15 mouse cellular contexts compared by ENCODE assay signal in the genomic region with DNA sequence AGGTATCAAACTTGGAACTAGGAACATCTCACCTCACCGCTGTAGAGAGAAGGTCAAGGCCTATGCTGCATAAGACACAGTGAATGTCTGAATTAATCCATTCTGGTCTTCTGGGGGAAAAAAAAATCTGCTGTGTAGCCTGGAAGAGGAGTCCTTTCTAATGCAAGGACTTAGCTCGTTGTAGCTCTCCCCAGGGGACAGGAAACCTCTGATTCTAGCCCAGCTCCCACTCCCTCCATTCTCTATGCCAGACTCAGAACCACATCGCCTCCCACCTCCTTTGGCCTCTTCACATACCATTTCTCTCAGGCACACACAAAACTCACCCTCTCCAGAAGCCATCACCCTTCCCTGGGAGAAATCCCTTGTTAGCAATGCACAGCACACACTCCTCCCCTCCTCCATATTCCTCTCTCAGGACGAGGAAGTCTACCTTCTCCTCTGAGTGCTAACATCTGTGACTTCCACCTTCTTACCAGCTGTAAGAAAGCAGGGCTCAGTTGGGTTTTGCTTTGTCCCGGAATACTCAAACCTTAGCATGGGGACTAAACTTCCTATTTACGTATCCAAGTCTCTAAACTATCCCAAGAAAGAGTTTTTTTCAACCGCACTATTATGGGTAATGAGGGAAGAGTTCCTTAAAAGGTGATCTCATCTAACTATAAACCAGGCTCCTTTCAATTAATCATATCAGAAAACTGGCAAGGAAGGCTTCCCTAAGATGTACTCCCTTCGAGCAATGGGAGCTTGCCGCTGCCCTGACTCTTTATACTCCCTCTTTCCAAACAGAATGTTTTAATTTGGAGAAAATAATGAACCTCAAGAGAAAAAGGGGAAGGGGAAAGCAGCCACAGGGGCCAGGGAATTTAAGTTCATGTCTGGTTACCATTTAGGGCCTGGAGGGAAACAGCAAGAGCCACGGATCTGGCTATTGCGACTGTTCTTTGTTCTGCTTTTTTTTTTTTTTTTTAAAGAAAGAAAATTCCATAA.
DNase-seq lines count a peak whose midpoint lies in the region; ATAC-seq lines count a peak whose summit lies in the region.
"Had no signal": no experiment of that assay in that cellular context is flagged by ENCODE, and none has a peak within 500 bp of the region (broad histone marks: within the 10 kb centered on the region; RNA-seq: fewer than 3 reads in every experiment).

No protein-coding gene starts in this region.

- H3K4me3 ChIP-seq in forebrain, embryonic 10.5 days: no peak overlapping the region
- H3K4me3 ChIP-seq in forebrain, embryonic 16.5 days (replicated peaks; ENCODE audit: low read length): no peak overlapping the region
- H3K4me3 ChIP-seq in kidney, embryonic 14.5 days (ENCODE audit: low read length): no peak overlapping the region
- no peak overlapping the region for H3K4me3 ChIP-seq in embryonic facial prominence, embryonic 15.5 days (replicated peaks)
- H3K4me3 ChIP-seq: hindbrain, embryonic 15.5 days; neural tube, embryonic 12.5 days had no signal

- H3K4me2 ChIP-seq in forebrain, embryonic 16.5 days (ENCODE audit: low read length): no peak overlapping the region
- H3K4me2 ChIP-seq in kidney, embryonic 14.5 days (replicated peaks; ENCODE audit: low read depth, low read length): no peak overlapping the region
- H3K4me2 ChIP-seq in embryonic facial prominence, embryonic 15.5 days (replicated peaks): no peak overlapping the region
- H3K4me2 ChIP-seq: hindbrain, embryonic 15.5 days; neural tube, embryonic 12.5 days had no signal

- ATAC-seq in forebrain, embryonic 16.5 days: no peak
- no peak for ATAC-seq in kidney, embryonic 14.5 days (ENCODE audit: low FRiP score, low TSS enrichment)
- ATAC-seq in embryonic facial prominence, embryonic 15.5 days (ENCODE audit: insufficient number of reproducible peaks, low FRiP score, low TSS enrichment, low read depth): peak; percentile 64
- ATAC-seq in CD4-positive, CD25-positive, alpha-beta regulatory T cell, adult 4 months: no peak
- ATAC-seq: activated CD4-positive, CD25-positive, alpha-beta regulatory T cell, adult 4 months; midbrain, embryonic 16.5 days had no signal

- WGBS in forebrain, embryonic 10.5 days: 63% methylated on average over 11 of the region's 11 CpGs
- 64% methylated on average over 11 of the region's 11 CpGs for WGBS in forebrain, embryonic 16.5 days
- 57% methylated on average over 11 of the region's 11 CpGs for WGBS in kidney, embryonic 14.5 days
- WGBS in embryonic facial prominence, embryonic 15.5 days: 33% methylated on average over 11 of the region's 11 CpGs

- no peaks in the 10 kb centered on the region for H3K27me3 ChIP-seq in forebrain, embryonic 10.5 days (ENCODE audit: poor library complexity, severe bottlenecking)
- H3K27me3 ChIP-seq in forebrain, embryonic 16.5 days (replicated peaks; ENCODE audit: control insufficient read depth, insufficient read depth, low read length): no peaks in the 10 kb centered on the region
- no peaks in the 10 kb centered on the region for H3K27me3 ChIP-seq in kidney, embryonic 14.5 days (ENCODE audit: control insufficient read depth, insufficient read depth, low read length)
- H3K27me3 ChIP-seq in embryonic facial prominence, embryonic 15.5 days: no peaks in the 10 kb centered on the region
- H3K27me3 ChIP-seq: hindbrain, embryonic 15.5 days; neural tube, embryonic 12.5 days had no signal

- H3K9me3 ChIP-seq in forebrain, embryonic 10.5 days: no peaks in the 10 kb centered on the region
- no peaks in the 10 kb centered on the region for H3K9me3 ChIP-seq in forebrain, embryonic 16.5 days (ENCODE audit: control insufficient read depth, low read length)
- H3K9me3 ChIP-seq in kidney, embryonic 14.5 days (ENCODE audit: control insufficient read depth, low read length): peaks cover 2% of the 10 kb centered on the region; the same call in 1 of the 2 replicates
- H3K9me3 ChIP-seq in embryonic facial prominence, embryonic 15.5 days (replicated peaks): 0 out of 2 replicates have a peak, but pooled peaks cover 3% of the 10 kb centered on the region
- H3K9me3 ChIP-seq: hindbrain, embryonic 15.5 days had no signal

- H3K27ac ChIP-seq in forebrain, embryonic 10.5 days: peak overlapping the region; percentile 45
- no peak overlapping the region for H3K27ac ChIP-seq in forebrain, embryonic 16.5 days (ENCODE audit: low read length)
- H3K27ac ChIP-seq in kidney, embryonic 14.5 days (ENCODE audit: low read depth, low read length): peak overlapping the region; percentile 71; the same call in 1 of the 2 replicates
- peak overlapping the region; percentile 89 for H3K27ac ChIP-seq in embryonic facial prominence, embryonic 15.5 days (replicated peaks)
- H3K27ac ChIP-seq: hindbrain, embryonic 15.5 days; macrophage; neural tube, embryonic 12.5 days had no signal

- peaks cover 8% of the 10 kb centered on the region for H3K4me1 ChIP-seq in forebrain, embryonic 10.5 days
- no peaks in the 10 kb centered on the region for H3K4me1 ChIP-seq in forebrain, embryonic 16.5 days (replicated peaks; ENCODE audit: control insufficient read depth, insufficient read depth, low read length)
- H3K4me1 ChIP-seq in kidney, embryonic 14.5 days (ENCODE audit: control insufficient read depth, insufficient read depth, low read length): peaks cover 11% of the 10 kb centered on the region; the same call in 1 of the 2 replicates
- H3K4me1 ChIP-seq in embryonic facial prominence, embryonic 15.5 days: peaks cover 23% of the 10 kb centered on the region
- H3K4me1 ChIP-seq: hindbrain, embryonic 15.5 days; neural tube, embryonic 12.5 days had no signal

- no peak overlapping the region for H3K9ac ChIP-seq in forebrain, embryonic 16.5 days (replicated peaks; ENCODE audit: low read depth, low read length)
- H3K9ac ChIP-seq in kidney, embryonic 14.5 days (ENCODE audit: low read depth, low read length): no peak overlapping the region
- H3K9ac ChIP-seq in embryonic facial prominence, embryonic 15.5 days: no peak overlapping the region
- H3K9ac ChIP-seq: hindbrain, embryonic 15.5 days; neural tube, embryonic 12.5 days had no signal

- no peaks in the 10 kb centered on the region for H3K36me3 ChIP-seq in forebrain, embryonic 10.5 days (replicated peaks)
- H3K36me3 ChIP-seq in forebrain, embryonic 16.5 days (ENCODE audit: control insufficient read depth, insufficient read depth): no peaks in the 10 kb centered on the region
- no peaks in the 10 kb centered on the region for H3K36me3 ChIP-seq in kidney, embryonic 14.5 days (ENCODE audit: control insufficient read depth, insufficient read depth, low read length)
- H3K36me3 ChIP-seq in embryonic facial prominence, embryonic 15.5 days: no peaks in the 10 kb centered on the region
- H3K36me3 ChIP-seq: hindbrain, embryonic 15.5 days; neural tube, embryonic 12.5 days had no signal

- DNase-seq in forebrain, embryonic 10.5 days (ENCODE audit: extremely low spot score, low spot score): no peak
- DNase-seq in kidney, adult 11 months: no peak
- peak; percentile 44 for DNase-seq in skeletal muscle tissue, adult 2 months (ENCODE audit: low read depth, low spot score)
- no peak for DNase-seq in adrenal gland, postnatal 10 days
- DNase-seq: cerebellum, postnatal 10 days; thymus, adult 2 months had no signal
